Mouse (Mus musculus) cortical plate, adult 2 months (tissue): ENCODE results near the gene Gm2075.
"Not testable (repeated sequence)": the region's sequence is repeated elsewhere in the genome, so short reads cannot be mapped to it uniquely, and the experiment has no call there.

Experiments used
- CTCF ChIP-seq: fragments of 200-500 bp; IDR thresholded peaks from 2 replicates; pipeline ENCODE4 v1.5.1; 2011; ENCODE audit warnings: mild to moderate bottlenecking, control low read depth, low read length; ENCODE audit not compliant: insufficient read depth; ENCODE audit errors: extremely low read depth
- POLR2A ChIP-seq: fragments of 200-500 bp; IDR thresholded peaks from 2 replicates; pipeline ENCODE4 v1.6.1; 2011; ENCODE audit warnings: mild to moderate bottlenecking, low read length, control low read depth; ENCODE audit not compliant: insufficient read depth; ENCODE audit errors: extremely low read depth

DNA sequence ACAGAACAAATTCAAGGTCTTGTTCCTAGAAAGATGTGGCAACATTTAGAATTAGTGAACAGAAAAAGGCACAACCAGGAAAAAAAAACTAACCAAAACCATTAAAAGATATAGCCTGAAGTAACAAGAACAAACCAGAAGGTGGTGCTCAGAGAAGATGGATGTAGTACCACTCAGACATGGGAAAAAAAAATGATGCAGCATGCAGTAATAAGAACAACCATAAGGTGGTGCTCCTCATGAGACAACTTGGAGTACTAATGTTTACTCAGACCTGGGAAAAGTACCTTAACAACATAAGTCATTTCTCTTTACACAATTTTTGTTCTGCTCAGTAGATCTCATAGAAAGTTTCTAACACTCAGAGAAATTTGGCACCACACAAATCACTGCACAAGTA lies 27.6 kb upstream of the Gm2075 start:
- TF ChIP-seq POLR2A, CTCF: not testable (repeated sequence)
